Mouse (Mus musculus): ENCODE data around the gene Fv1. TPM values are rescaled to one million over a fixed set of nuclear protein-coding genes. Genes with fewer than 3 reads are reported as not detected.
"Not testable (repeated sequence)": the region's sequence is repeated elsewhere in the genome, so short reads cannot be mapped to it uniquely, and the experiment has no call there.

The Fv1 gene
- total RNA-seq (2021) = 10 to 100 TPM in 1 of 2 experiments, 1 to 10 TPM in 1; 9.8 to 10.2 TPM
- long read RNA-seq, experiment 1 = 0 reads
- long read RNA-seq, experiment 2 = 0 reads

DNA sequence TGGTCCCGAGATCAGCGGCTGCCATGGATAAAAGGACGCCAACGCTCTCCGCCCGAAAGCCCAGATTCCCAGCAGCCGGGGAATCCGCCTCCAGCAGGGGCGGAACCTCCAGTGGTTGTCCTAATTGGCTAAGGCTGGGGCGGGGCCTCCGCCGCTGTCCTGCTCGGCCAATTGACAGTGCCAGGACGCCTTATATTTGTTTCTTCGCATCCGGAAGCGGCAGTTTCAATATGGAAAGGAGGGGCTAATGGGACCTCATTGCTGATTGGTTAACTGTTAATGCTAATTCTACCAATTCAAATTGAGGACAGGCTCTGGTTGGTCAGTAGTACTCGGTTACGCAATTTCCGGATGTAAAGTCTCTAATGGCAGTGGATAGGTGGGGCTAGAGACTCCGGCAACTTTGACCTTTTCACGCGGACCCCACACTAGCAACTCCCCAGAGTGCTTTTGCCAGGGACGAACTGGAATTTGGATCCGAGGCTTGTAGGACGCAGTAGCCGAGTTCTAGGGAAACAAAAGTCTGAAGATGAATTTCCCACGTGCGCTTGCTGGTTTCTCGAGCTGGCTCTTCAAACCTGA is at the start of gene Fv1, which contains the start of gene Miip:
Gene Fv1 (plus strand): TSS at position 530 of the 582 bp plus-strand sequence.
Gene Miip (minus strand): TSS at position 367 of the 582 bp plus-strand sequence.
- DNase-seq = peak; percentile 96 to 97

DNA sequence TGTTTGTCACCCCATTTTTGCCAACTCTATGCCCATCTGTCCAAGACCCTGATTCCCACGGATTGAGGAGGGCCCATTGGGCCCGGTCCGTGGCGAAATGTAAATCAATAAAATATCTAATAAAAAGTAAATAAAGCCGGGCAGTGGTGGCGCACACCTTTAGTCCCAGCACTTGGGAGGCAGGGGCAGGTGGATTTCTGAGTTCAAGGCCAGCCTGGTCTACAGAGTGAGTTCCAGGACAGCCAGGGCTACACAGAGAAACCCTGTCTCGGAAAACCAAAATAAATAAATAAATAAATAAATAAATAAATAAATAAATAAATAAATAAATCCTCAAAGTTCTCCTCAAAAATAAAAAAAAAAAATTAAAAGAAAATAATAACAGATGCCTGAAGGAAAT is 49.1 kb upstream of the Fv1 start:
- not testable (repeated sequence) for DNase-seq

DNA sequence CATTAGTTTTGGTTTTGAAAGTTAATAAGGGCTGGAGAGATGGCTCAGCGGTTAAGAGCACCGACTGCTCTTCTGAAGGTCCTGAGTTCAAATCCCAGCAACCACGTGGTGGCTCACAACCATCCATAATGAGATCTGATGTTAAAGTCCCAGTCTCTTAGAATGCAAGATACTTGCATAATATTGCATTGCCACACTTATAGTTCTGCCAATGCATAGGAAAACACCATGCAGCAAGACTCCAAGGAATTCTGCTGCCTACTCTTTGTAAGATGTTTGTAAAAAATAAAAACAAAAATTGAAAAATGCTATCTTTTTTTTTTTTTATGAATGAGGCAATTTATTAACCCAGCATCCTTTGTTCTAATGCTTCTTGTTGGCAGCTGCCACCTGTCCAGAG is 47.4 kb upstream of the Fv1 start:
- DNase-seq = not testable (repeated sequence)

DNA sequence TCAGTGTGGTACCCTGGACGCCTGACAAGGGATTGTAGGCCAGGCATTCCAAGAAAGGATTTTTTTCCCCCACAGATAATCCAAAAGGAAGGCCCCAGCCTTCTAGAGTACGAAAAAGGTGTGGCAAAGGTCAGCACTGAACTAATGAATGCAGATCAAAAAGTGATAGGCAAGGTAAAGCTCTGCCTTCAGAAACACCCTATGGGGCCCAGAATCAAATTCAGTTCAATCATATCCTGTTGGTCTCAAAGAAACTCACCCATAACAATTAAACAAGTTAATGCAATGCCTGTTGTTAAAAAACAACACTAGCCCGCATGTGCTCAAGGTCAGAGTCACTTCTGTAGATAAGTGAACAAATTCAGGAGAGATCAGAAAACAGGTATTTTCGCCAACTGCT is 44.4 kb upstream of the Fv1 start:
- DNase-seq = no peak

DNA sequence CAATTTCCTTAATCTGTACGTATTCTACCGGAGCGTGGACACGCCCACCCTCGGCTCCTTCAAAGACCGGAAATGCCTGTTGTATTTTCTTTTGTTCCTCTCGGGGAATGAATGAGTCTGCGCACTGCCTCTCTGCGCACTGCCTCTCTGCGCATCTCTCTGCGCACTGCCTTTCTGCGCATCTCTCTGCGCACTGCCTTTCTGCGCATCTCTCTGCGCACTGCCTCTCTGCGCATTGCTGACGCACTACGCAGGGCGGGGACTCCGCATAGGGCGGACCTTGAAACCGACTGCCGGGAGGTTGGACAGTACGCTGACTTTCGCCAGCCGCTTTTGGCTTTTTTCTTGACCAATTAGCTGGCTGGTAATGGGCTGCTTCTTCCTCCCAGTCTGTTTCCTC is 29.5 kb upstream of the Fv1 start:
- DNase-seq = not testable (repeated sequence)

DNA sequence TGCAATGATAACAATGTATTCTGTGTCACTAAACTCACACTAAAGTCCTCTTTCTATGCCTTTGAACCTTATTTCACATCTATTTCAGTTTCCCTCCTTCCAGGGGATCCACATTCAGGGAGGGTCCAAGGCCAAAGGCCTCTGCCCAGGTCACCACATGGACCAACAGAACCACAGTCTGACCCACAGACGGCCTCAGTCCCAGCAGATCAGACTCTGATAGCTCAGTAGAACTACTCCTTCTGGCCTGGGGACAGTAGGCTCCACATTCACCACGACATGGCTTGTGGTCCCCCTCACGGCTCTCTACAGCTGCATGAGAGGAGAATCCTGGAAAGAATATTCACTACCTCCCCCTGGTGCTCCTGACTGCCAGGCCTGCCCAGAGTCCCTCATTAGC is 25.9 kb upstream of the Fv1 start:
- no peak for DNase-seq

DNA sequence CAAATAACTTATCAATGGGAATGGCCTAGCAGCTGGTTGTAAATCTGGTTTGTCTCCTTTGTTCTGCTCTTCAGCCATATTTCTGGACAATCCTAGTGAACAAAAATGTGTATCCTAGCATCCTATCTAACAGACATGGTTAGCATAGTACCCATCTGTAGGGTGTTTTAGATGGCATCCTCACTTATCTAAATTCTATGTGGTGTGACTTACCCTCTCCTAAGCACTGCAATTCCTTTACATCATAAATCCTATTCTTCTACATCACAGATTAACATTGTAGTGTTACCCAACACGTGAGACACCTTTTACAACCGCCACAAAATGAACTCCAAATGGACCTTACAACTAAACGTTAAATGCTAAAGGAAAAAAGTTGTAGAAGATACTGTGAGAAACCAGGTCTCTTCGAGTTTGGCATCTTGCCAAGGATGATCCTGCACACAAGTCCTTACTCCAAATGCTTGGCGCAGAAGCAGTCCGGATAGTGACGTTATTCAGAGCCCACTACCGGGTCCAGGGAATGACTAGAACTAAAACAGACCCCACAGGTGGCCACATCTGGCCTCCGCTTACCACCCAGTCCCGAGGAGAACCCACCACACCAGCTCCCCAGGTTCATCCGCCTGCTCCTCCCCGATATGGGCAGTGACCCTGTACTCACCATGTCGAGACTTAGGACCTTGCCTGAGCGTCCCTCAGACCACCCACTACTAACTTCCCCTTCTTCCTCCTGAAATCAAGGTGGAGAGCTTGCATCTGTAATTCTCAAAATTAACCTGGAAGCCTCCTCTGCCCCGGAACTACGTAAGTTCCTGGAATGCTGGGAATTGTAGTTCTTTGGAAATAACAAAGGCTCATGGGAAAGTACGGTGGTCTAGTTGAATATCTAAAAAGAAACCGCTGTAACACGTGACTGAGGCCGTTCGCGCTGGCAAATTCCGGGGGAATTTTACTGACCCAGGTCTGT is 20.9 kb upstream of the Fv1 start, which contains the start of gene Zfp933:
Gene Zfp933 (minus strand): TSS at position 753 of the 970 bp plus-strand sequence.
- DNase-seq = peak; percentile 47 to 74

DNA sequence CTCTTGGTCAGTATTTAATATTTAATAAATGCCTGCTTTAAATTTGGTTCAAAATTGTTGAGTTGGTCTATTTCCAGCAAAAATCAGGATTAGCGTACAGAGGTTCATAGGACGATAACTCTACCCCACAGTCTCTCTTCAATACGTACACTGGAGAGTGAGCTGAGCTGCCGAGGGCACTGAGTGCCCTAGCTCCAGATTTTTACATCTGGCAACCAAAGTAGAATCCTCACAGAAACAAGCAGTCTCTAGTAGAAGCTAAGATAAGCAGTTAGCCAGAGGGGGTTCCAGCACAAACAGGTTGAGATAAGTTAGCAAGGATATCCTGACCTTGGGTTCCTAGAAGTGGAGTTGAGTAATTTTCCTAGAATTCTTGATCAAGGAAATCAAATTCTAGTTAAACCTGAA is 20.2 kb upstream of the Fv1 start:
- DNase-seq = no peak

DNA sequence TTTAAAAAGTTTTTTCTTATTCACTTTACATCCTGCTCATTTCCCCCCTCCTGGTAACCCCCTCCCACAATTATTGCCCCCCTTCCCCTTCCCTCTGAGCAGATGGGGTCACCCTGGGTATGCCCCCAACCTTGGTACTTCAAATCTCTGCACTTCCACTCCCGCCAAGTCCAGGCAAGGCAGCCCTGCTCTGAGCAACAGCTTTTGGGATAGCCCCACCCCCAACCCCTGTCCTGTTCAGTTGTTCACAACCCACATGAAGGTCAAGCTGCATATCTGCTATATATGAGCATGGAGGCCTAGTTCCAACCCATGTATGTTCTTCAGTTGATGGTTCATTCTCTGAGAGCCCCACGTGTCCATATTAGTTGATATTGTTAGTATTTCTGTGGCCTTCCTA is 18.0 kb upstream of the Fv1 start:
- no peak for DNase-seq

DNA sequence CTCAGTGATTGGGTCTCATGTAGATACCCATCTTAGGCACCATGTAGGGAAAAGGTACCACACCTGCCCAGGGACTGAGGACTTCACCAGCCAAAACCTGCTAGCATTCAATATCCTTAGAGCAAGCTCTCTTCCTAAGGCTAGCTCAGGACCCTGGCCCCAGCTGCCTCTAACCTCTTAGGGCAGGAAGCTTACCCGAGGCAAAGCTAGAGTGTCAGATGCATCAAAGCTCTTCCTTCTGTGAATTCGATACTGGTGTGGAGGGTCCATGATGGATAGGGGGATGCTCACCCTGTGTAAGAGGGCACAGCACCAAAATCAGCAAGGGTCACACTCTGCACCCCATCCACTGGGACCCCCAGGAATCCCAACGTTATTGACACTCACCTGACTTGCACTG is 6.7 kb upstream of the Fv1 start:
- no peak for DNase-seq

DNA sequence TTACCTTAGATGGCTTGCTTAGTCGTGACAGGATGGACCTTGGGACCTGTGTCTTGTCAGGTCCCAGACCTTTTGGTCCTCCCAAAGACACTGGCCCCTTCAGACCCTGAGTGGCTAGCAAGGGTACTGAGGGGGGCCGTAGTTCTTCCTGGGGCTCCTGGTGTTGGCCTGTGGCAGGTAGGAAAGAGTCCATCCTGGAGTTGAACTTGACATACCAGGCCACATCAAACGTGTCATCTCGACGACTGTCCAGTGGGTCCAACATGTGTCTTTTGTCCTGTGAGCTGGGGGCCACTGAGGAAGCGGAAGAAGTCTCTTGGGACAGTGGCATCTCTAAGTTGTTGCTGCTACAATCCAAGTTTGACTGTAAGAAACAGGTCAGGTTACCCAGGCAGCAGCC is 3.1 kb upstream of the Fv1 start:
- no peak for DNase-seq

DNA sequence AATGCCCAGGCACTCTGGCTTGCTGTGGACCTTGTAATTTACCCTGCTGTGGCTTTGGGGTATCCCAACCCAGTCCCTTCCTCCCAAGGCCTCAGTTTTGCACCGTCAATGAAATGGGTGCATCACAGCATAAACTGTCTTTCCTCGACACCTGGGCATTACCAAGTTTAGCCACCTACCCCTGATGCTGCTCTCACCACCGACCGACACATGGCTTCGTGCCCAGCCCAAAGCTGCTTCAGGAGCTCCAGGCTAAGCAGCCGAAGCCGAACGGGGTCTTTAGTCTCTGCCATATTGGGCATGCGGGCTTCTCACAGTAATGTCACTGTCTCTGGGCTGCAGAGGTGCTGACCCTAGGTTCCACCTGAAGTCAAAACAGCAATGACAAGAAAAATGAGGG is 2.7 kb upstream of the Fv1 start:
- no peak for DNase-seq

DNA sequence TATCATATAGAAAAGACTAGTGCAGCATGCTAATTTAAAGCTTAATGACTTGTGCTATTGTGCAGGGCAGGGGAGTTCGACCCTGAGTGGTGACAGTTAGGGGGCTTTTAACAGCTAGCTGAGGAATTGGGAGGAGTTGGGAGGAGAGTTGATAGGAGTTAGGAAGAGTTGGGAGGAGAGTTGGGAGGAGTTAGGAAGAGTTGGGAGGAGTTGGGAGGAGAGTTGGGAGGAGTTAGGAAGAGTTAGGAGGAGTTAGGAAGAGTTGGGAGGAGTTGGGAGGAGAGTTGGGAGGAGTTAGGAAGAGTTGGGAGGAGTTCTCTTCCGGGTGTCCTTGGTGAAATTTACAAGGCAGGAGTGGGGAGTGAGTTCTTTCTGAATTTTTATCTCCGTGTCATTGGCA is 2.0 kb upstream of the Fv1 start:
- not testable (repeated sequence) for DNase-seq

DNA sequence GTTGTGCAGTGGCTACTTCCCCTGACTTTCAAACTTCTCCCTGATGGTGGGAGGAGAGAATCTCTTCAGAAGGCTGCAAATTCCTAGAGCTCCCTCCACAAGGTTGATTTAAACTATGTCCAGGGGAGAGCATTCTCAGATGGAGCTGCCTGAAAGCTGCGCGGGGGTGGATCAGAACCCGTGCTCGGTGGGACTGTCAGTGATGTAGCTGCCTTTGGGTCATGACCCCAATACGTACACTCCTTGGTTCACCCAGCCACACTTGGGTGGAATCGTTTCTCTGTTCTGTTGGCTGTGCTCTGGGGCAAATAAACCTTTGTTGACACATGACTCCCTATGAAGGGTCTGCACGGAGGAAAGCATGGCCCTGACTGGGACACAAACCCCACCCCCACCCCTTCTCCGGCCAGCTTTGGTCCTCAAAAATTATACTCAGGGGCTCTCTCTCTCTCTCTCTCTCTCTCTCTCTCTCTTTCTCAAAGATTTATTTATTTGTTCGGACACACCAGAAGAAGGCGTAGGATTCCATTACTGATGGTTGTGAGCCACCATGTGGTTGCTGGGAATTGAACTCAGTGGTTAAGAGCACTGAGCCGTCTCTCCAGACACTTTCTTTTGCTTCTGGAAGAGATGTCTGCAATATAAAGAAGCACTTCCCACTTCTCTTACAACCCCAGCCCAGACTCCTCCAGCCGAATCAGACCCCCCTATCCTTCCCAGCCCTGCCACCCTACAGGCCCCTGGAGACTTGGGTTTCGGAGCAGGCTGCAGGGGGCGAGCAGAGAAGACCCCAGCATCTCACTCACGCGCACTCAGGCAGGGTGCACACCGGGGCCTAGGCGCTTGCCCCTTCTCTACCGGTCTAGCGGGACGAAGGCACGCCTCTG is 973 bp upstream of the Fv1 start:
- no peak for DNase-seq

DNA sequence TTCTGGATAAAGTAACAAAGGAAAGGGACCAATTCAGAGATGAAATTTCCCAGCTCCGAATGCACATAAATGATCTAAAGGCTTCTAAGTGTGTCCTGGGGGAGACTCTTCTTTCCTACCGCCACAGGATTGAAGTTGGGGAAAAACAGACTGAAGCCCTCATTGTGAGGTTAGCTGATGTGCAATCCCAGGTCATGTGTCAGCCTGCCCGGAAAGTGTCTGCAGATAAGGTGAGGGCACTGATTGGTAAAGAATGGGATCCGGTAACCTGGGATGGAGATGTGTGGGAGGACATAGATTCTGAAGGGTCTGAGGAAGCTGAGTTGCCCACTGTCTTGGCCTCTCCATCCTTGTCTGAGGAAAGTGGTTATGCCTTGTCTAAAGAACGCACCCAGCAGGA is 459 bp downstream of the Fv1 start:
- DNase-seq = no peak

DNA sequence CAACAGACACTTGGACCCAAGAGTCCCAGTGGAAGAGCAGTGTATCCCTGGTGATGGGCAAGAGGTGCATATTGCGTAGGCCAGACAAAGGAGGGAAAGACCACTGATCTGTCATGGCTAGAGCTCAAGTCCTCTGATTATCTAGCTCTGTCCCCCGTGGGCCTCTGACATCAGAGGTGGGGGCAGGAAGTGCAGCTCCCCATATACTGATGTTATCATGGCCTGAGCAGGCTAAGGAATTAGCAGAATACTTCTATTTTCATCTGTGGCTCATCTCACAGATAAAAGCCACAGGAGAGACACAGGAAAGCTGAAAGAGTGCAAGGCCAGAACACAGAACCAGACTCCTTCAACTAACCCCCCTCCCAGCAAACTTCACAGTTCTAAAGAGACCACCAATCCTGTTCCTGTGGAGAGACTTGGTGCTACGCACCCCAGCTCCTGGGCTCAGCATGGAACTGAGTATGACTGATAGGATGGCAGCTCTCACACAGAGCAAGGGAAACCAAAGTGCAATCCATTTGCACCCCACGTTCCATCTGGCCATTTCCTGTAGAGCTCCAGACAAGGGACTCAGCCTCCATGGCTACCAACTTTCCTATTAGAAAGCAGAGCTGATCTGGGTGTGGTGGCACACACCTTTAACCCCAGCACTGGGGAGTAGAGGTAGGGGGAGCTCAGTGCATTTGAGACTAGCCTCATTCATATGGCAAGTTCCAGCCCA is 7.2 kb downstream of the Fv1 start:
- DNase-seq = no peak

DNA sequence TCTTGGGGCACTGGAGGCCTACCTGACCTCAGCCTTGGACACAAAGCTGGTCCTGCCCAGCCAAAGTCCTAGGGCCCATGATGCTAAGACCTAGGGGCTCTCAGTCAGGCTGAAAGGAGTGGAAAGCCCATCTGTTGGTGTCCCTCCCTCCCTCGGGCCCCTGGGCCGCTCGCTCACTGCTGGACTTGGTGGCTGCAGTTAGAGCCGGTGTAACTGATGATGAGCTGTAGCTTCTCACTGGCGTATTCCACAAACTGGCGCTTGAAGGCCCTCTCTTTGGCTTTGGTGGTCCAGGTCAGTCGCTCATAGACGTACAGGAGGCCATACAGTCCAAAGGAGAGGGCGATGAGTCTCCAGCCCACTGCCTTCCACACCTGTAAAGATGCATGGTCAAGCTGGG is 9.8 kb downstream of the Fv1 start:
- DNase-seq = no peak

DNA sequence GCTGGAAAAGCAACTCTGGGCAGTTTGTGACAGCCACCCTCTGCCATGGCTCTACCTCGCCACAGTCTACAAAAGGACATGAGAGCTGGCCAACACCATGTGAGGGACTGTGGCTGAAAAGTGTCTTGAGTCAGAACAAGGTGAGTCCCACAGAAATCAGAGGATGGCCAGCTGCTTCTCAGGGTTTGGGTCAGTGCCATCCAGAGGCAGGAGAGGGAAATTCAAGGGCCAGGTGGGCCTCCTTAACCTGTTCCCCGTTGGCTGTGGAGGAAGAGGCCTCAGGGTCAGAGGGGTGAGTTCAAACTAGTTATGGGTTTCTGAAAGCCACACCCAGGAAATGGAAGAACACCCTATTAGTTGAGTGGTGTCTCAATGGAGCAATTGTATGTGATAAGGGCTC is 10.7 kb downstream of the Fv1 start:
- no peak for DNase-seq

DNA sequence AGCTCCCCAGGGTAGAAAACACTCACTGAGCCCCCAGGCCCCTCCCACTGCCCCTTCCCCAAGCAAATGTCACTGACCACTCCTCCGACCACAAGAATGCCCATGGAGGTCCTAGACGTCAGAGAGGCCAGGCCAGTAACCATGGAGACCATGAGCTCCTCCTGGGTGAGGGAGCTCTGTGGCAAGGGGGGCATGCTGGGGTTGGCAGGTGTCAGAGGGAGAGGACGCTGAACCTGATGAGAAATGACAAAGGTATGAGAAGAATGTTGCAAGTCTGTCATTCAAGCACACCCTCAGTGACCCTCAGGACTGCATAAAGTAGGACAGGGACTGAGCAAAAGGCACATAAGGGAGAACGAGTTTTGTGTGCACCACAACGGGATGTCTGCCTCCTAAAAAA is 11.1 kb downstream of the Fv1 start:
- DNase-seq = no peak

DNA sequence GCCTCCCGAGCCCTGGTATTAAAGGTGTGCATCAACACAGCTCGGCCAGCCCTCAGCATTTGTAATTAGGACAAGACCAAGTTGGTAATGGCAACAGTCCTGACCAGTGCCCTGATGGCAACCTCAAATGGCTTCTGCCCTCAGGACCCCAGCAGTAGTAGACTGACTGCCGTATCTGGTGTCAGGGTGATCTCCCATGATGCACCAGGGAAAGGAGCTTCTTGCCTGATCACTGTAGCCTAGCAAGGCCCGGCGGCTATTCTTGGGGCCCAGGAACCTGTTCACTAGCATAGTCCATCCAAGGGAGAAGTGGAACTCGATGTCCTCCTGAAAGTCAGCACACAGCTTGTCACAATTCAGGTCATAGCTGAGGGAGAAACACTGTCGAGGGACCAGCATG is 13.0 kb downstream of the Fv1 start:
- no peak for DNase-seq

DNA sequence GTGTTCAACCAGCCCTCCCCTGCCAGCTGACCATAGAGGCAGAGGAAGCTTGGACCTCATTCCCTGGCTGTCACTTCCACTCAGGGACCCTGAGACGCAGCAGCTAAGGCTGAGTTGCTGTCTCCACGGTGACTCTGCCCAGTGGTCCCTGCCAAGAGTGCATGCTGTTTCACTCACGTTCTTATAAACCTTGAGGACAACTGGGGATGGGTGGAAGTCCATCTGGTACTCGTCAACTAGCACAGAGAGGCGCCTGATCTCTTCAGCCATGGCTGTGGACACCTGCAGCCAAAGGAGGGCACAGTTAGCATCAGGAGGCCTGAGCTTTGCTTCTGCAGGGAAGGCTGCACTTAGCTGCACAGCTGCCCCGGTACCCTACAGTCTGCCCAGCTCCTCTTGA is 14.3 kb downstream of the Fv1 start:
- DNase-seq = no peak

DNA sequence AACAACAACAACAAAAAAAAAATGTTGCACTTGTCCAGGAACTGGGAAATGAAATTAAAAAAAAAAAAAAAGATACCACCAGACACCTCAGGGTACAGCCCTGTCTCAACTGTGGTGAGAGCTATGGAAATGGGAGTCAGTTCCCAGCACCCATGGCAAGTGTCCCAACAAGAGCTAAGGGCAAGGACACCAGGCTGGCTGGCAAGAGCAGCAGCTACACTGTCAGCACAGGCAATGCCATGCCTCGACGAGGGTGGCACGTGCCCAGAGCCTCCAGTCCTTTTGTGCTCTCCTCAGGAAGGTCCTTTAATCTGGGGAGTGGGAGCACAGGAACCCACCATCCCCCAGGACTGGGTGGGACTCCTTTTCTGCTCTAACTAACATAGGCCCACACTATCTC is 15.4 kb downstream of the Fv1 start:
- DNase-seq = peak; percentile 45 to 61

All from adrenal gland, postnatal 36 days (tissue).